Mouse (Mus musculus): Measurements from ENCODE around the gene Znrd1.

Znrd1 gene

GRCm38 (mm10) chr17:36929236-36929932 lies 29.0 kb downstream of the Znrd1 start:
- DNase-seq (ENCODE audit: inconsistent age in 2 of 2, low spot score in 1 of 2), result no peak

GRCm38 (mm10) chr17:36927496-36928120 lies 30.8 kb downstream of the Znrd1 start:
- peak; percentile 73 to 80 for DNase-seq (ENCODE audit: inconsistent age in 2 of 2, low spot score in 1 of 2)

- no peak for DNase-seq (ENCODE audit: inconsistent age in 2 of 2, low spot score in 1 of 2)
These were observed 34.9 kb downstream of the Znrd1 start for GRCm38 (mm10) chr17:36923491-36923890.

- DNase-seq (ENCODE audit: inconsistent age in 2 of 2, low spot score in 1 of 2), result no peak
These were observed 35.6 kb downstream of the Znrd1 start for GRCm38 (mm10) chr17:36922715-36923114.

GRCm38 (mm10) chr17:36920239-36920638 lies 38.1 kb downstream of the Znrd1 start:
- DNase-seq (ENCODE audit: inconsistent age in 2 of 2, low spot score in 1 of 2), result peak; percentile 89 to 93

GRCm38 (mm10) chr17:36915076-36915475 lies 43.3 kb downstream of the Znrd1 start:
- peak; percentile 48 to 87 for DNase-seq (ENCODE audit: inconsistent age in 2 of 2, low spot score in 1 of 2)

- peak; percentile 63 to 89 for DNase-seq (ENCODE audit: inconsistent age in 2 of 2, low spot score in 1 of 2)
These were observed 44.3 kb downstream of the Znrd1 start for GRCm38 (mm10) chr17:36914108-36914507.

- DNase-seq (ENCODE audit: inconsistent age in 2 of 2, low spot score in 1 of 2), result no peak
These were observed 46.3 kb downstream of the Znrd1 start for GRCm38 (mm10) chr17:36912031-36912430.

GRCm38 (mm10) chr17:36909802-36910201 lies 48.6 kb downstream of the Znrd1 start:
- no peak for DNase-seq (ENCODE audit: inconsistent age in 2 of 2, low spot score in 1 of 2)

GRCm38 (mm10) chr17:36908235-36908634 lies 50.1 kb downstream of the Znrd1 start:
- no peak for DNase-seq (ENCODE audit: inconsistent age in 2 of 2, low spot score in 1 of 2)

All from adrenal gland, adult (tissue).